Mouse (Mus musculus) limb, embryonic 14.5 days (tissue): ENCODE measurements around the gene Kat14. TPM values are rescaled to one million over a fixed set of nuclear protein-coding genes. Genes with fewer than 3 reads are reported as not detected.

Experiments used
- ATAC-seq: fragments of 200-750 bp; cut with Nextera tagmentation; 2 replicates; pipeline ENCODE4 v1.8.0; 2017; ENCODE audit warnings: low read depth, moderate number of reproducible peaks, moderate TSS enrichment; ENCODE audit not compliant: low FRiP score
- DNase-seq: peaks from one replicate; pipeline ENCODE4 v3.0.0-alpha.2; 2015; ENCODE audit warnings: low spot score
- H3K27ac ChIP-seq: fragments of 300-500 bp; sonication (generic); replicated peaks from 2 replicates; pipeline ENCODE4 v1.5.1; 2014; ENCODE audit warnings: low read depth, mild to moderate bottlenecking, low read length, moderate library complexity, mixed read lengths
- H3K27me3 ChIP-seq: fragments of 300-500 bp; sonication (generic); 2 replicates; pipeline ENCODE4 v1.6.1; 2014; ENCODE audit warnings: low read length, mixed read lengths; ENCODE audit not compliant: control insufficient read depth, insufficient read depth
- H3K36me3 ChIP-seq: fragments of 300-500 bp; sonication (generic); 2 replicates; pipeline ENCODE4 v1.6.1; 2014; ENCODE audit warnings: mild to moderate bottlenecking, low read length, moderate library complexity, mixed read lengths; ENCODE audit not compliant: control insufficient read depth, insufficient read depth
- H3K4me1 ChIP-seq: fragments of 300-500 bp; sonication (generic); 2 replicates; pipeline ENCODE4 v1.6.1; 2014; ENCODE audit warnings: antibody characterized with exemption, low read length, mixed read lengths; ENCODE audit not compliant: control insufficient read depth, insufficient read depth
- H3K4me2 ChIP-seq: fragments of 300-500 bp; sonication (generic); replicated peaks from 2 replicates; pipeline ENCODE4 v1.6.1; 2014; ENCODE audit warnings: low read depth, mild to moderate bottlenecking, low read length, moderate library complexity; ENCODE audit not compliant: severe bottlenecking
- H3K4me3 ChIP-seq: fragments of 300-500 bp; sonication (generic); replicated peaks from 2 replicates; pipeline ENCODE4 v1.5.1; 2014; ENCODE audit warnings: low read length
- H3K9ac ChIP-seq: fragments of 300-500 bp; sonication (generic); 2 replicates; pipeline ENCODE4 v1.6.1; 2014; ENCODE audit warnings: mild to moderate bottlenecking, low read depth, low read length, moderate library complexity; ENCODE audit not compliant: severe bottlenecking
- H3K9me3 ChIP-seq: fragments of 300-500 bp; sonication (generic); 2 replicates; pipeline ENCODE4 v1.6.1; 2016; ENCODE audit warnings: low read length; ENCODE audit not compliant: control insufficient read depth
- POLR2A ChIP-seq: fragments of 200-500 bp; IDR thresholded peaks from 2 replicates; pipeline ENCODE4 v1.8.0; 2012; ENCODE audit warnings: inconsistent platforms, mild to moderate bottlenecking, moderate library complexity, borderline replicate concordance; ENCODE audit not compliant: insufficient read depth, insufficient read length; ENCODE audit errors: extremely low read depth
- WGBS: fragments of 180-500 bp; shearing (Covaris S2); extraction: QIAGEN DNeasy Blood & Tissue Kit; methylation state at CpG from one replicate; pipeline ENCODE4 v1.1.7; 2014; 5-methylcytosine and 5-hydroxymethylcytosine counted together
- polyA plus RNA-seq, 2 experiments: library from polyadenylated mRNA; depleted of rRNA in 1 of 2; stranded (reverse) in 1 of 2; unstranded in 1 of 2; fragments of >200 nt; fragmentation: Nextera tagmentation in 1 of 2; extraction: Ambion mirVana in 1 of 2; gene quantifications; 2 replicates each; pipeline versions ENCODE4 v1.2.1 to v1.2.3; 2012 to 2014

Kat14 gene
- polyA plus RNA-seq, 2 experiments, result 38.8 to 40.9 TPM

GRCm38 (mm10) chr2:144381741-144382140 is 13.0 kb downstream of the Kat14 start:
- peaks cover 88% of the 10 kb centered on the region for H3K36me3 ChIP-seq
- no peak overlapping the region for H3K4me2 ChIP-seq
- H3K27me3 ChIP-seq, result no peaks in the 10 kb centered on the region
- no peak overlapping the region for H3K9ac ChIP-seq
- no peak for ATAC-seq
- no peak overlapping the region for H3K27ac ChIP-seq
- DNase-seq, result no peak
- 98% methylated on average over 4 of the region's 4 CpGs for WGBS
- no peaks in the 10 kb centered on the region for H3K9me3 ChIP-seq
- no peaks in the 10 kb centered on the region for H3K4me1 ChIP-seq
- no peak for TF ChIP-seq POLR2A
- no peak overlapping the region for H3K4me3 ChIP-seq

- H3K9ac ChIP-seq, result no peak overlapping the region
These were observed 13.9 kb downstream of the Kat14 start for GRCm38 (mm10) chr2:144382624-144383138.

DNA sequence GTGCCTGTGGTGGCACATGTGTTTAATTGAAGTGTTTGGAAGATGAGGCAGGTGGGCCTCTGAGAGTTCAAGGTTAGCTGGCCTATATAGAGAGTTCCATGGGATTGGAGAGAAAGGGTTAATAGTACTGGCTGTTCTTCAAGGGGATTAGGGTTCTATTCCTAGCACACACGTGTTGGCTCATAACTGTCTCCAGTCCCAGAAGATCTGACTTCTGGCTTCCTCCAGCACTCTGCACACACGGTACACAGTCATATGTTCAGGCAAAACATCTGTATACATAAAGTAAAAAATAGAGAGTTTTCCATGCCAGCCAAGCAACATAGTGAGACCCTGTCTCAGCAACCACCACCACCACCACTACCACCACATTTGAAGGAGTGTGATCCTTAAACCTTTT is 17.5 kb downstream of the Kat14 start:
- 36% methylated on average over 2 of the region's 2 CpGs for WGBS
- no peak overlapping the region for H3K9ac ChIP-seq
- no peak for TF ChIP-seq POLR2A
- H3K4me1 ChIP-seq, result no peaks in the 10 kb centered on the region
- DNase-seq (no peak), ATAC-seq (no peak)
- no peaks in the 10 kb centered on the region; the same call in 1 of the 2 replicates for H3K9me3 ChIP-seq
- H3K27ac ChIP-seq, result no peak overlapping the region
- H3K27me3 ChIP-seq, result no peaks in the 10 kb centered on the region
- no peak overlapping the region for H3K4me2 ChIP-seq
- H3K36me3 ChIP-seq, result peaks cover 75% of the 10 kb centered on the region
- H3K4me3 ChIP-seq, result no peak overlapping the region

More at GRCm38 (mm10) chr2:144382624-144383138, 13.9 kb downstream of the Kat14 start:
- no peaks in the 10 kb centered on the region for H3K4me1 ChIP-seq
- no peak overlapping the region for H3K4me2 ChIP-seq
- no peaks in the 10 kb centered on the region for H3K9me3 ChIP-seq
- H3K27me3 ChIP-seq, result no peaks in the 10 kb centered on the region
- TF ChIP-seq POLR2A, result no peak
- H3K27ac ChIP-seq, result no peak overlapping the region
- WGBS, result 81% methylated on average over 7 of the region's 7 CpGs
- peaks cover 81% of the 10 kb centered on the region for H3K36me3 ChIP-seq
- no peak overlapping the region for H3K4me3 ChIP-seq
- DNase-seq, result no peak
- no peak for ATAC-seq

- ATAC-seq (no peak), DNase-seq (no peak)
- H3K27me3 ChIP-seq, result no peaks in the 10 kb centered on the region
- 97% methylated on average over 3 of the region's 3 CpGs for WGBS
- no peaks in the 10 kb centered on the region for H3K4me1 ChIP-seq
- peaks cover 69% of the 10 kb centered on the region for H3K36me3 ChIP-seq
- H3K27ac ChIP-seq, result no peak overlapping the region
- H3K9me3 ChIP-seq, result no peaks in the 10 kb centered on the region; the same call in 1 of the 2 replicates
- no peak overlapping the region for H3K9ac ChIP-seq
- no peak for TF ChIP-seq POLR2A
- no peak overlapping the region for H3K4me2 ChIP-seq
- H3K4me3 ChIP-seq, result no peak overlapping the region
These were observed 19.6 kb downstream of the Kat14 start for GRCm38 (mm10) chr2:144388416-144388815.

GRCm38 (mm10) chr2:144399531-144399930 is 30.7 kb downstream of the Kat14 start:
- Histone ChIP-seq H3K4me1 (no peaks in the 10 kb centered on the region), H3K4me2 (no peak overlapping the region), H3K4me3 (no peak overlapping the region), H3K9ac (no peak overlapping the region), H3K27me3 (no peaks in the 10 kb centered on the region), H3K36me3 (peaks cover 88% of the 10 kb centered on the region), H3K27ac (no peak overlapping the region), H3K9me3 (no peaks in the 10 kb centered on the region)
- no peak for ATAC-seq
- 89% methylated on average over 4 of the region's 4 CpGs for WGBS
- no peak for TF ChIP-seq POLR2A
- no peak for DNase-seq

DNA sequence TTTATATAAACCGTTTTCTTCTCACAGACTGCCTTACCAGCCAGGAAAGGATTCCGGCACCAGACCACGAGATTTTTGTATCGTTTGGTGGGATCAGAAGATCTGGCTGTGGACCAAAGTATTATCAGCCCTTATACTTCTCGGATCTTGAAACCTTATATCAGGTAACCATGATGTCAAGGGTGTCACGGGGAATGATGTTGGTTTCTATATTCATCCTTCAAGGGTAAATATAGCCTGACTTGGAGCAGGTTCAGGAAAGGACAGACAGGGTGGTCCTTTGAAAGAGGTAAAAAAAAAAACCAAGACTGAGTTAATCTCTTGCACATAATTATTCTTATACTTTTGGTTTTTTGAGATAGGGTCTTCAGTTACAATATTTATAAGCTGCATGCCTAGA is 31.9 kb downstream of the Kat14 start:
- H3K4me3 ChIP-seq, result no peak overlapping the region
- no peak overlapping the region for H3K9ac ChIP-seq
- WGBS, result 85% methylated on average over 6 of the region's 6 CpGs
- no peak overlapping the region for H3K4me2 ChIP-seq
- no peaks in the 10 kb centered on the region for H3K27me3 ChIP-seq
- ATAC-seq (no peak), DNase-seq (no peak)
- H3K4me1 ChIP-seq, result no peaks in the 10 kb centered on the region
- TF ChIP-seq POLR2A, result no peak
- H3K36me3 ChIP-seq, result peaks cover 87% of the 10 kb centered on the region
- H3K27ac ChIP-seq, result no peak overlapping the region
- no peaks in the 10 kb centered on the region for H3K9me3 ChIP-seq
